Mouse (Mus musculus) lung, postnatal 0 days (tissue): ENCODE data around the gene Arid3a. TPM values are rescaled to one million over a fixed set of nuclear protein-coding genes. Genes with fewer than 3 reads are reported as not detected.

Experiments used
- ATAC-seq: fragments of 200-750 bp; cut with Nextera tagmentation; 2 replicates; pipeline ENCODE4 v1.8.0; 2017; ENCODE audit warnings: moderate library complexity
- DNase-seq: peaks from one replicate; pipeline ENCODE4 v3.0.0-alpha.2; 2016; ENCODE audit warnings: low spot score
- H3K27ac ChIP-seq: fragments of 300-500 bp; sonication (generic); 2 replicates; pipeline ENCODE4 v1.5.1; 2014; ENCODE audit warnings: antibody characterized with exemption, mild to moderate bottlenecking, low read length, mixed read lengths
- H3K27me3 ChIP-seq: fragments of 300-500 bp; sonication (generic); replicated peaks from 2 replicates; pipeline ENCODE4 v1.6.1; 2014; ENCODE audit warnings: low read length, mixed read lengths; ENCODE audit not compliant: insufficient read depth
- H3K36me3 ChIP-seq: fragments of 300-500 bp; sonication (generic); 2 replicates; pipeline ENCODE4 v1.6.1; 2014; ENCODE audit warnings: low read length, mixed read lengths; ENCODE audit not compliant: insufficient read depth
- H3K4me1 ChIP-seq: fragments of 300-500 bp; sonication (generic); 2 replicates; pipeline ENCODE4 v1.6.1; 2014; ENCODE audit warnings: antibody characterized with exemption, low read depth, low read length, mixed read lengths; ENCODE audit not compliant: insufficient read depth
- H3K4me2 ChIP-seq: fragments of 300-500 bp; sonication (generic); replicated peaks from 2 replicates; pipeline ENCODE4 v1.6.1; 2014; ENCODE audit warnings: low read depth, mild to moderate bottlenecking, low read length, moderate library complexity, mixed read lengths
- H3K4me3 ChIP-seq: fragments of 300-500 bp; sonication (generic); 2 replicates; pipeline ENCODE4 v1.5.1; 2014; ENCODE audit warnings: low read depth, low read length
- H3K9ac ChIP-seq: fragments of 300-500 bp; sonication (generic); replicated peaks from 2 replicates; pipeline ENCODE4 v1.6.1; 2014; ENCODE audit warnings: low read depth, mild to moderate bottlenecking
- H3K9me3 ChIP-seq: fragments of 300-500 bp; sonication (generic); 2 replicates; pipeline ENCODE4 v1.6.1; 2016; ENCODE audit warnings: low read length, mixed read lengths
- CTCF ChIP-seq: IDR thresholded peaks from 2 replicates; pipeline ENCODE4 v1.5.1; 2016; ENCODE audit warnings: antibody characterized with exemption, mild to moderate bottlenecking
- EP300 ChIP-seq: IDR thresholded peaks from 2 replicates; pipeline ENCODE4 v1.6.1; 2016; ENCODE audit warnings: antibody characterized with exemption, mild to moderate bottlenecking, control low read depth
- WGBS: fragments of 180-500 bp; shearing (Covaris S2); extraction: QIAGEN DNeasy Blood & Tissue Kit; methylation state at CpG from one replicate; pipeline ENCODE4 v1.1.7; 2014; 5-methylcytosine and 5-hydroxymethylcytosine counted together
- polyA plus RNA-seq: library from polyadenylated mRNA; unstranded; fragments of >200 nt; fragmentation: Nextera tagmentation; extraction: Ambion mirVana; gene quantifications from 2 replicates; pipeline ENCODE4 v1.2.1, GENCODE M21; 2015

The Arid3a gene
- polyA plus RNA-seq, 1 experiment from 2014 or later: 4.8 TPM

DNA sequence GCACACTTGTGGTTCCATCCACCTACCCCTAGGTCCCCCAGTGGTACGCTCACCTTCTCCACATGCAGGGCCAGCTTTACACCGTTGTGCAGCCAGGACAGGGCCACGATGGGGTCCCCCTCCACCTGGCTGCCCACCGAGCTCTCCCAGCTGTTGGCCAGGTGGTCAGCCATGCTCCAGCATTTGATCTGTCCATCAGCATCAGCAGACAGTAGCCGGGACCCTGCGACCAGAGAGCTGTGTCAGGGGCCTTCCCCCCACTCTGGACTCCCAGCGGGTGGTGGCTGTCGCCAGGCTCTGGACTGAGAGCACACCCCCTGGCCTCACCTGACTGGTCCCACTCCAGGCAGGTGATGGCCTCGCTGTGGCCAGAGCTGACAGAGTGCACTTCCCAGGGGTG lies 20.1 kb upstream of the Arid3a start:
- no peak for DNase-seq
- H3K27ac ChIP-seq: no peak overlapping the region
- H3K9me3 ChIP-seq: no peaks in the 10 kb centered on the region
- no peak overlapping the region for H3K4me3 ChIP-seq
- peaks cover 21% of the 10 kb centered on the region for H3K36me3 ChIP-seq
- 93% methylated on average over 9 of the region's 9 CpGs for WGBS
- H3K9ac ChIP-seq: no peak overlapping the region
- TF ChIP-seq CTCF: no peak
- TF ChIP-seq EP300: no peak
- no peak for ATAC-seq
- H3K4me2 ChIP-seq: no peak overlapping the region
- H3K4me1 ChIP-seq: 0 out of 2 replicates have a peak, but pooled peaks cover 3% of the 10 kb centered on the region
- H3K27me3 ChIP-seq: no peaks in the 10 kb centered on the region

DNA sequence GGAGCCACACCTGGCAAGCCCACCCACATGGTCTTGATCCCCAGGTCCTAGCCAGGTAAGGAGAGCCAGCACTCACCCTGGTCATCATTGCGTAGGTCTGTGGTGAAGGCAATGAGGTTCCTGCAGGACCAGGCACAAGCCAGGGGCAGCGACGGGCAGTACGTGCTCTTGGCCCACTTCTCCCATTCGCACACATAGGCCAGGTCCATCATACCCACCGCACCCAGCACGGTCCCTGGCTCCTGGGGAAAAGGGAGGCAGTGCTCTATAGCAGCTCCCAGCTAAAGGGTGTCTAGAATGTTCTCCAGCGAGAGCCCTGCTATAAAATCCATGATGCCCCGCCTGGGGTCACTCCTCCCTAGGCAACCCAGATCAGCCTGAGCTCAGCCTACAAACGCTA lies 19.4 kb upstream of the Arid3a start:
- WGBS: 91% methylated on average over 10 of the region's 10 CpGs
- no peak overlapping the region for H3K4me2 ChIP-seq
- TF ChIP-seq CTCF (no peak), EP300 (no peak)
- DNase-seq (no peak), ATAC-seq (no peak)
- no peak overlapping the region for H3K9ac ChIP-seq
- H3K36me3 ChIP-seq: peaks cover 22% of the 10 kb centered on the region
- no peaks in the 10 kb centered on the region for H3K9me3 ChIP-seq
- no peak overlapping the region for H3K27ac ChIP-seq
- no peaks in the 10 kb centered on the region for H3K27me3 ChIP-seq
- no peak overlapping the region for H3K4me3 ChIP-seq
- H3K4me1 ChIP-seq: 0 out of 2 replicates have a peak, but pooled peaks cover 3% of the 10 kb centered on the region

DNA sequence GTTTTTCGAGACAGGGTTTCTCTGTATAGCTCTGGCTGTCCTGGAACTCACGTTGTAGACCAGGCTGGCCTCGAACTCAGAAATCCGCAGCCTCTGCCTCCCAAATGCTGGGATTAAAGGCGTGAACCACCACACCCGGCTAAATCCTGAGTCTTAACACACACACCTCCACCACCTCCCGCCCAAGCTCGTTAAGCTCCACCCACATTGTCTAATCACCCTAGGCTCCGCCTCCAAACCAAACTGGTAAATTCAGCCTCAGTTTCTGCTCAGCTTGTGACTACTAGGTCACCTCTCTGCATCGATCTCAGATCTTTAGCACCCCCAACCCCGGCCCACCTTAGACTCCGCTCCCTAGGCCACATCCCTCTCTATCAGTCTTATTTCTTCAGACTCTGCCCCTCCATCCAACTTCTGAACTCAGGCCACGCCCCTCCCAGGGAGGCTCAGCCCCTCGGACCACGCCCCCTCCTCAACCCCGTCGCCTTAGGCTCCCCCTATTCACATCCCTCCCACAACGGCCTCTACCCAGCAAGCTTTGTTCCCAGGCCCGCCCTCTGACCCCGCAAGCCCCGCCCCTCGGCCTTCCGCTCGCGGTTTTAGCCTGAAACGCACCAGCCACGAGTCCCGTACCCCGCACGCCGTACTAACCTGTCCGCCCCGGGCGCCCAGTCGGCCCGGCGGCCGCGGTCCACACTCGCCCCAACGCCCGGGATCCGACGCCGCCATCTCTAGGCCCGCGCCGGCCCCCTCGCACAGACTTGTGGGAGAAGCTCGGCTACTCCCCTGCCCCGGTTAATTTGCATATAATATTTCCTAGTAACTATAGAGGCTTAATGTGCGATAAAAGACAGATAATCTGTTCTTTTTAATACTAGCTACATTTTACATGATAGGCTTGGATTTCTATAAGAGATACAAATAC lies 18.4 kb upstream of the Arid3a start, which contains the start of gene Med16:
Med16 (minus strand) TSS at position 757 of the 925 bp plus-strand sequence.
- Histone ChIP-seq H3K27ac (peak within 1 kb of the TSS; percentile 97), H3K4me2 (peak within 1 kb of the TSS; percentile 46), H3K27me3 (no peaks in the 10 kb centered on the region), H3K9ac (peak within 1 kb of the TSS; percentile 97), H3K4me1 (0 out of 2 replicates have a peak, but pooled peaks cover 3% of the 10 kb centered on the region), H3K4me3 (peak within 1 kb of the TSS; percentile 74), H3K9me3 (no peaks in the 10 kb centered on the region), H3K36me3 (peaks cover 22% of the 10 kb centered on the region)
- WGBS: 2% methylated on average over 51 of the region's 52 CpGs
- peak; percentile 100 for DNase-seq
- peak; percentile 98 for ATAC-seq
- TF ChIP-seq CTCF: no peak
- TF ChIP-seq EP300: peak; percentile 65

- Histone ChIP-seq H3K4me1 (0 out of 2 replicates have a peak, but pooled peaks cover 3% of the 10 kb centered on the region), H3K9ac (peak overlapping the region; percentile 97), H3K36me3 (peaks cover 22% of the 10 kb centered on the region), H3K9me3 (no peaks in the 10 kb centered on the region), H3K4me2 (peak overlapping the region; percentile 1), H3K27ac (peak overlapping the region; percentile 4), H3K4me3 (peak overlapping the region; percentile 74; the same call in 1 of the 2 replicates), H3K27me3 (no peaks in the 10 kb centered on the region)
- DNase-seq (peak; percentile 49), ATAC-seq (peak; percentile 43)
- 21% methylated on average over 14 of the region's 14 CpGs for whole genome bisulfite sequencing
- no peak for TF ChIP-seq EP300
- TF ChIP-seq CTCF: no peak
These were observed 17.5 kb upstream of the Arid3a start for GRCm38 (mm10) chr10:79909092-79909922.

DNA sequence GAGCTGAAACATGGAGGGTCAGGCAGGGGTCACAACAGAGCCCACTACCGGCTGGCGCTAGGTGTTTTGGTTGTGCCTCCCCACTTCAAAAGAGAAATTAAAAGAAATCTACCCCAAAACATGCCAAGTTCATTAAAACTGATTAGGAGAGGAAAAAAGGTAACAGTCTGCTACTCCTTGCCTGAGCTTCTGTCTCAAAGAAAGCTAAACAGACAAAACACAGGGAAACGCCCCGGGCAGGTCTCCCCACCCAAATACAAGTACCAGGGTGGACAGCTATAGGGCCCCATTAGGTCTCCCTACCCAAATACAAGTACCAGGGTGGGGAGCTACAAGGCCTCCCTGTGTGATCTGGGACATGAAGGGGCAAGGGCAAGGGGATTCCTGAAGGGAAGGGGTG lies 16.3 kb upstream of the Arid3a start, which contains the start of gene Gm26602:
Gm26602 (plus strand) TSS at position 301 of the 400 bp plus-strand sequence.
- no peaks in the 10 kb centered on the region for H3K9me3 ChIP-seq
- no peak within 1 kb of the TSS for H3K4me2 ChIP-seq
- ATAC-seq: no peak
- no peak for DNase-seq
- TF ChIP-seq CTCF (no peak), EP300 (no peak)
- no peak within 1 kb of the TSS for H3K4me3 ChIP-seq
- H3K4me1 ChIP-seq: peaks cover 4% of the 10 kb centered on the region; the same call in 1 of the 2 replicates
- H3K9ac ChIP-seq: no peak within 1 kb of the TSS
- peaks cover 15% of the 10 kb centered on the region; the same call in 1 of the 2 replicates for H3K36me3 ChIP-seq
- H3K27me3 ChIP-seq: no peaks in the 10 kb centered on the region
- H3K27ac ChIP-seq: peak within 1 kb of the TSS; percentile 4; the same call in 1 of the 2 replicates
- 91% methylated on average over 4 of the region's 4 CpGs for WGBS

DNA sequence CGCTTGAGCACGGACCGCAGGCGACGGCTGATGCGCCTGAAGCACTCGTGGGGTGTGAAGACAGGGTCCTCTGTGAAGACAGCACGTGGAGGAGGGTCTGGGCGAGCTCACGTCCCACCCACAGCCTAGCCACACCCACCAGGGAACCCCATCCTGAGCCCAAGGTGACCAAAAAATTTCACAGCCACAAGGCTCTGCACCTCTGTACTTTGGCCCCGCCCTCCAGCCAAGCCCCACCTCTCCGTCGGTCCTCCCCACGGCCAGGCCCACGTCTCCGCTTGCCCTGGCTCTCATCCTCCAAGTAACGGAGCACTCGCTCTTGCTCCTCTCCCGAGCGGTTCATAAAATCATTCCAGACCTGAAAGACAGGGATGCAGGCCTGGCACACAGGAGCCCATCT lies 14.4 kb upstream of the Arid3a start:
- WGBS: 67% methylated on average over 17 of the region's 20 CpGs
- ATAC-seq (no peak), DNase-seq (no peak)
- no peak overlapping the region for H3K4me3 ChIP-seq
- H3K27ac ChIP-seq: no peak overlapping the region
- no peak overlapping the region for H3K9ac ChIP-seq
- no peaks in the 10 kb centered on the region for H3K9me3 ChIP-seq
- TF ChIP-seq CTCF (no peak), EP300 (no peak)
- peaks cover 11% of the 10 kb centered on the region; the same call in 1 of the 2 replicates for H3K4me1 ChIP-seq
- H3K4me2 ChIP-seq: no peak overlapping the region
- H3K27me3 ChIP-seq: no peaks in the 10 kb centered on the region
- H3K36me3 ChIP-seq: 0 out of 2 replicates have a peak, but pooled peaks cover 10% of the 10 kb centered on the region
